Mouse (Mus musculus) heart, postnatal 0 days (tissue): ENCODE results near the gene Ulk4.

Source experiments
- CTCF ChIP-seq: IDR thresholded peaks from 2 replicates; pipeline ENCODE4 v1.5.1; 2016; ENCODE audit warnings: antibody characterized with exemption, control low read depth, low read depth
- EP300 ChIP-seq: IDR thresholded peaks from 2 replicates; pipeline ENCODE4 v1.6.1; 2016; ENCODE audit warnings: antibody characterized with exemption, low read depth

GRCm38 (mm10) chr9:121161818-121162565, 115.0 kb downstream of the Ulk4 start:
- TF ChIP-seq CTCF (no peak), EP300 (no peak)
